Mouse (Mus musculus): Measurements from ENCODE around the gene Ugcg.

DNA sequence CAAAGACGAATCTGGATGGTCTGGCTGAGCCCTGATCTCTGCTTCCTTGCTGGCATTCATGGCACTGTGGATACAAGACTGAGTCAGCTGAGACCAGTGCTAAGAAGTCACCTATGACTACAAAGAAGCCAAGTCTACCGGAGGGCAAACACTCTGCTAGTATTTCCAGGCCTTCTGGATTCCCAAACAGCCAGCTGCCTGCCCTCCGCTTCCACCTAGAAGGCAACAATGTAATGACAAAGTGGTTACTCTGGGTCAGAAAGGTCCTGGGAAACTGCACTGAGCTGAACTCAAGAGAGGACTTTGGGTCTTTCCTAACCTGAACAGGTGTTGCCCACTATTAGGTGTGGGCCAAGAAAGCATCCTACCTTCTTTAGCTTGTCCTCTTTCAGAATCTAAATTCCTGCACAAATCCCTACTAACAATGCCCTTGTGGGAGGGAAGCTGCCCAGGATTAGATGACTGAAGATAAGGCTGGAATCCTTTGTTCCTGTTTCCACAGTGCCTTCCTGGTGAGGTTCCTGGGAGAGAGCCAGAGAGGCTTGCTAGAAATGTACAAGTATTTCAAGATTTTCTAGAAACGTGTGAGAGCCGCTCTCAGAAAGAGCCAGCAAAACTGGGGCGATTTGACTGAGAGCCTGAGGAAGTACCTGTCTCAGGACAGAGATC is 63.5 kb downstream of the Ugcg start:
- TF ChIP-seq POLR2A (IDR thresholded peaks at IDR 0.05; ENCODE audit: borderline replicate concordance, insufficient read depth, low read length) (no peak), CTCF (IDR thresholded peaks at IDR 0.05; ENCODE audit: borderline replicate concordance, insufficient read depth, low read depth, low read length) (no peak)
